Mouse (Mus musculus) C2C12 (cell line): ENCODE results near the gene Ppdpf. TPM values are rescaled to one million over a fixed set of nuclear protein-coding genes. Genes with fewer than 3 reads are reported as not detected.

ENCODE experiments used
- H3K27me3 ChIP-seq: one replicate; pipeline ENCODE4 v1.6.1; 2011; ENCODE audit not compliant: control insufficient read depth, insufficient read depth, insufficient read length
- H3K36me3 ChIP-seq: one replicate; pipeline ENCODE4 v1.6.1; 2011; ENCODE audit not compliant: control insufficient read depth, insufficient read depth
- H3K4me3 ChIP-seq: one replicate; pipeline ENCODE4 v1.5.1; 2011; ENCODE audit warnings: mild to moderate bottlenecking, control low read depth; ENCODE audit not compliant: poor library complexity, insufficient read depth, severe bottlenecking
- H3K79me2 ChIP-seq: one replicate; pipeline ENCODE4 v1.6.1; 2011; ENCODE audit not compliant: control insufficient read depth, insufficient read depth
- H3K79me3 ChIP-seq: one replicate; pipeline ENCODE4 v1.6.1; 2011; ENCODE audit warnings: low read depth, control low read depth
- H3ac ChIP-seq: one replicate; pipeline ENCODE3; 2011; ENCODE audit warnings: low read depth; ENCODE audit not compliant: control insufficient read depth, insufficient read length
- CEBPB ChIP-seq: IDR thresholded peaks from one replicate; pipeline ENCODE4 v1.6.1; 2011; ENCODE audit warnings: low read depth, mild to moderate bottlenecking, control low read depth, moderate library complexity
- CTCF ChIP-seq: IDR thresholded peaks from one replicate; pipeline ENCODE4 v1.5.1; 2011; ENCODE audit not compliant: control insufficient read depth, insufficient read depth, insufficient read length
- FOSL1 ChIP-seq: IDR thresholded peaks from one replicate; pipeline ENCODE4 v1.8.0; 2011; ENCODE audit warnings: mild to moderate bottlenecking, low read length; ENCODE audit not compliant: poor library complexity, insufficient read depth, severe bottlenecking
- MAX ChIP-seq: IDR thresholded peaks from one replicate; pipeline ENCODE4 v1.6.1; 2011; ENCODE audit warnings: mild to moderate bottlenecking, control low read depth
- MYOD1 ChIP-seq: IDR thresholded peaks from one replicate; pipeline ENCODE4 v1.6.1; 2011; ENCODE audit warnings: low read depth; ENCODE audit not compliant: control insufficient read depth, insufficient read length
- MYOG ChIP-seq: IDR thresholded peaks from one replicate; pipeline ENCODE4 v1.6.1; 2011; ENCODE audit not compliant: control insufficient read depth, insufficient read length; ENCODE audit errors: extremely low read depth
- USF1 ChIP-seq: IDR thresholded peaks from one replicate; pipeline ENCODE4 v1.6.1; 2011; ENCODE audit warnings: low read depth, mild to moderate bottlenecking, control low read depth, moderate library complexity
- polyA plus RNA-seq: library from polyadenylated mRNA; unstranded; fragments of >200 nt; fragmentation: generic; extraction: Trizol; gene quantifications from one replicate; pipeline ENCODE4 v1.2.1, GENCODE M21; 2012; ENCODE audit warnings: missing spikeins

Gene Ppdpf
- polyA plus RNA-seq, 1 experiment: 43.4 TPM

- Histone ChIP-seq H3K79me3 (no peaks in the 10 kb centered on the region), H3ac (no peak overlapping the region), H3K4me3 (no peak overlapping the region), H3K36me3 (no peaks in the 10 kb centered on the region), H3K79me2 (no peaks in the 10 kb centered on the region), H3K27me3 (peaks cover 60% of the 10 kb centered on the region)
- no peak for TF ChIP-seq CEBPB
- TF ChIP-seq USF1: no peak
- no peak for TF ChIP-seq FOSL1
- TF ChIP-seq CTCF: no peak
- TF ChIP-seq MYOG: no peak
- TF ChIP-seq MYOD1: no peak
These were observed 29.2 kb upstream of the Ppdpf start for GRCm38 (mm10) chr2:181157716-181158302.

GRCm38 (mm10) chr2:181158471-181158870 is 28.6 kb upstream of the Ppdpf start:
- Histone ChIP-seq H3K36me3 (no peaks in the 10 kb centered on the region), H3ac (no peak overlapping the region), H3K27me3 (peaks cover 57% of the 10 kb centered on the region), H3K79me2 (no peaks in the 10 kb centered on the region), H3K4me3 (no peak overlapping the region), H3K79me3 (no peaks in the 10 kb centered on the region)
- no peak for TF ChIP-seq MYOD1

- no peaks in the 10 kb centered on the region for H3K79me3 ChIP-seq
- H3ac ChIP-seq: no peak overlapping the region
- no peaks in the 10 kb centered on the region for H3K36me3 ChIP-seq
- peaks cover 53% of the 10 kb centered on the region for H3K27me3 ChIP-seq
- H3K4me3 ChIP-seq: no peak overlapping the region
- TF ChIP-seq CTCF: no peak
- no peak for TF ChIP-seq MYOD1
- TF ChIP-seq CEBPB: no peak
- TF ChIP-seq USF1: no peak
- no peak for TF ChIP-seq MYOG
- no peak for TF ChIP-seq FOSL1
- TF ChIP-seq MAX: no peak
- no peaks in the 10 kb centered on the region for H3K79me2 ChIP-seq
These were observed 27.9 kb upstream of the Ppdpf start for GRCm38 (mm10) chr2:181159091-181159514.

GRCm38 (mm10) chr2:181159771-181160170 is 27.3 kb upstream of the Ppdpf start:
- no peak for TF ChIP-seq MAX
- no peak for TF ChIP-seq CTCF
- TF ChIP-seq USF1: no peak
- no peak for TF ChIP-seq MYOG
- TF ChIP-seq MYOD1: no peak
- TF ChIP-seq FOSL1: no peak
- no peak for TF ChIP-seq CEBPB
- Histone ChIP-seq H3K4me3 (no peak overlapping the region), H3K27me3 (peaks cover 53% of the 10 kb centered on the region), H3K36me3 (no peaks in the 10 kb centered on the region), H3K79me3 (no peaks in the 10 kb centered on the region), H3ac (no peak overlapping the region), H3K79me2 (no peaks in the 10 kb centered on the region)

GRCm38 (mm10) chr2:181160821-181161220 is 26.2 kb upstream of the Ppdpf start:
- H3K79me2 ChIP-seq: no peaks in the 10 kb centered on the region
- no peak overlapping the region for H3ac ChIP-seq
- H3K36me3 ChIP-seq: no peaks in the 10 kb centered on the region
- H3K4me3 ChIP-seq: no peak overlapping the region
- H3K79me3 ChIP-seq: no peaks in the 10 kb centered on the region
- TF ChIP-seq FOSL1: no peak
- no peak for TF ChIP-seq MYOD1
- no peak for TF ChIP-seq MAX
- TF ChIP-seq USF1: no peak
- no peak for TF ChIP-seq CEBPB
- no peak for TF ChIP-seq MYOG
- no peak for TF ChIP-seq CTCF
- H3K27me3 ChIP-seq: peaks cover 51% of the 10 kb centered on the region

GRCm38 (mm10) chr2:181166469-181166868 is 20.6 kb upstream of the Ppdpf start:
- peaks cover 19% of the 10 kb centered on the region for H3K27me3 ChIP-seq
- no peak overlapping the region for H3K4me3 ChIP-seq
- TF ChIP-seq CTCF (no peak), MYOD1 (no peak), USF1 (no peak), CEBPB (no peak), MYOG (no peak), MAX (no peak), FOSL1 (no peak)
- no peaks in the 10 kb centered on the region for H3K79me2 ChIP-seq
- H3ac ChIP-seq: no peak overlapping the region
- H3K36me3 ChIP-seq: no peaks in the 10 kb centered on the region
- no peaks in the 10 kb centered on the region for H3K79me3 ChIP-seq
